12 mouse cellular contexts compared by ENCODE assay signal in the genomic region with DNA sequence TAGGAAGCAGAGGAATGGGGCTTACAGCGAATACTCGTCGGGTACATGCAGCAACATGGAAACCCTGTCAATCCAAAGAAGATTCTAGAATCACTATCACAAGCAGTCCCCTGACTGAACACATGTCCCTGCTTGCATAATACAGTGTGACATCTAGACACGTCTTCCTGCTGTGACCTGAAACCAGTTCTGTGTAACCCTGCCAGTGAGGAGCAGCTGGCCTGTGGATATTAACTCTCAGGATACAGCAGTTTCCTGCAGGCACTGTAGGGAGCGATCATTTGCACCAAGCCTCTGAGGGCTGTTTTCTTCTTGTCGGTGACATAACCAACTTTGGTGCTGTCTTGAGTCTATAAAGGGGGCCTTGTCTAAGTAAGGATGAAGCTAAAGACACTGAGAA. TPM values are rescaled to one million over a fixed set of nuclear protein-coding genes. Genes with fewer than 3 reads are reported as not detected.
A peak's percentile ranks its signal among the peaks of the same experiment; 100 is the strongest.
DNase-seq lines count a peak whose midpoint lies in the region; ATAC-seq and TF ChIP-seq lines count a peak whose summit lies in the region.
"Had no signal": no experiment of that assay in that cellular context is flagged by ENCODE, and none has a peak within 500 bp of the region (broad histone marks: within the 10 kb centered on the region; RNA-seq: fewer than 3 reads in every experiment).

No protein-coding gene starts in this region.

- no peaks in the 10 kb centered on the region for H3K27me3 ChIP-seq in heart, embryonic 14.5 days (ENCODE audit: control insufficient read depth, insufficient read depth, low read length)
- no peaks in the 10 kb centered on the region for H3K27me3 ChIP-seq in embryonic facial prominence, embryonic 15.5 days
- no peaks in the 10 kb centered on the region for H3K27me3 ChIP-seq in liver, postnatal 0 days (ENCODE audit: insufficient read depth, low read length)
- H3K27me3 ChIP-seq: limb, embryonic 12.5 days had no signal

- H3K36me3 ChIP-seq in heart, embryonic 14.5 days (ENCODE audit: control insufficient read depth, insufficient read depth, low read length) = no peaks in the 10 kb centered on the region
- H3K36me3 ChIP-seq in embryonic facial prominence, embryonic 15.5 days = no peaks in the 10 kb centered on the region
- H3K36me3 ChIP-seq in liver, postnatal 0 days (replicated peaks; ENCODE audit: insufficient read depth, low read length) = peaks cover 9% of the 10 kb centered on the region; the same call in 1 of the 2 replicates
- H3K36me3 ChIP-seq: limb, embryonic 12.5 days had no signal

- H3K27ac ChIP-seq in heart, embryonic 14.5 days (replicated peaks in 1 of 2; ENCODE audit: control insufficient read depth in 1 of 2, insufficient read depth in 1 of 2, low read depth in 2 of 2, low read length in 2 of 2) = peak overlapping the region; percentile 37 to 50; a peak in 1 of 4 replicates
- 0 out of 2 replicates have a peak overlapping the region, but pooled peaks have one; percentile 48 for H3K27ac ChIP-seq in embryonic facial prominence, embryonic 15.5 days (replicated peaks)
- peak overlapping the region; percentile 100 for H3K27ac ChIP-seq in liver, postnatal 0 days (ENCODE audit: low read depth)
- H3K27ac ChIP-seq: limb, embryonic 12.5 days had no signal

- peaks cover 31 to 41% of the 10 kb centered on the region in 2 experiments for H3K4me1 ChIP-seq in heart, embryonic 14.5 days (ENCODE audit: control insufficient read depth in 2 of 2, insufficient read depth in 2 of 2, low read length in 2 of 2)
- H3K4me1 ChIP-seq in embryonic facial prominence, embryonic 15.5 days = peaks cover 37% of the 10 kb centered on the region
- H3K4me1 ChIP-seq in liver, postnatal 0 days (ENCODE audit: insufficient read depth) = peaks cover 48% of the 10 kb centered on the region

- no peak for TF ChIP-seq CTCF in liver, postnatal 0 days (IDR thresholded peaks at IDR 0.05; ENCODE audit: low read depth)

- H3K4me2 ChIP-seq in heart, embryonic 14.5 days (ENCODE audit: low read length) = no peak overlapping the region
- no peak overlapping the region for H3K4me2 ChIP-seq in embryonic facial prominence, embryonic 15.5 days (replicated peaks)
- peak overlapping the region; percentile 84 for H3K4me2 ChIP-seq in liver, postnatal 0 days (ENCODE audit: low read depth, low read length)
- H3K4me2 ChIP-seq: limb, embryonic 12.5 days had no signal

- no peak for TF ChIP-seq EP300 in liver, postnatal 0 days (IDR thresholded peaks at IDR 0.05; ENCODE audit: low read depth)

- DNase-seq in heart, postnatal 4 days = no peak
- peak; percentile 37 for DNase-seq in lung, postnatal 36 days
- no peak for DNase-seq in lung, postnatal 25 days (ENCODE audit: low spot score)
- DNase-seq in liver, postnatal 0 days = no peak
- DNase-seq in c-Kit-positive CD71-positive TER-119-positive erythroid progenitor cells, embryonic 14.5 days (ENCODE audit: low spot score) = no peak

- 68% methylated on average over 6 of the region's 6 CpGs for WGBS in heart, embryonic 14.5 days
- WGBS in embryonic facial prominence, embryonic 15.5 days = 62% methylated on average over 6 of the region's 6 CpGs
- WGBS in liver, postnatal 0 days (ENCODE audit: insufficient replicate concordance) = 50% methylated on average over 6 of the region's 6 CpGs

- no peak overlapping the region for H3K9ac ChIP-seq in heart, embryonic 14.5 days (ENCODE audit: low read length)
- no peak overlapping the region for H3K9ac ChIP-seq in embryonic facial prominence, embryonic 15.5 days
- 0 out of 2 replicates have a peak overlapping the region, but pooled peaks have one; percentile 16 for H3K9ac ChIP-seq in liver, postnatal 0 days (replicated peaks)
- H3K9ac ChIP-seq: limb, embryonic 12.5 days had no signal

- no peaks in the 10 kb centered on the region for H3K9me3 ChIP-seq in heart, embryonic 14.5 days (ENCODE audit: control insufficient read depth, low read length)
- H3K9me3 ChIP-seq in embryonic facial prominence, embryonic 15.5 days (replicated peaks) = no peaks in the 10 kb centered on the region
- no peaks in the 10 kb centered on the region for H3K9me3 ChIP-seq in liver, postnatal 0 days (ENCODE audit: low read length)
- H3K9me3 ChIP-seq: limb, embryonic 12.5 days had no signal

- no peak overlapping the region for H3K4me3 ChIP-seq in heart, embryonic 14.5 days (ENCODE audit: control insufficient read depth in 1 of 2, insufficient read depth in 1 of 2, low read depth in 1 of 2, low read length in 2 of 2)
- H3K4me3 ChIP-seq in embryonic facial prominence, embryonic 15.5 days (replicated peaks) = no peak overlapping the region
- no peak overlapping the region for H3K4me3 ChIP-seq in liver, postnatal 0 days (ENCODE audit: low read depth, low read length)
- H3K4me3 ChIP-seq: limb, embryonic 12.5 days had no signal

- ATAC-seq in heart, embryonic 14.5 days (ENCODE audit: insufficient number of reproducible peaks, insufficient read depth, low FRiP score, low read depth) = no peak
- no peak for ATAC-seq in embryonic facial prominence, embryonic 15.5 days (ENCODE audit: insufficient number of reproducible peaks, low FRiP score, low TSS enrichment, low read depth)
- ATAC-seq in liver, postnatal 0 days = no peak

RNA-seq across cellular contexts. Expression of a gene that starts 4.4 kb away (rescaled TPM):
- polyA plus RNA-seq in heart, embryonic 14.5 days (2014; fragmentation: Nextera tagmentation; extraction: Ambion mirVana) = 18.2 and 18.9 TPM in 2 replicates
- total RNA-seq in heart, postnatal 4 days (2021) = 10 to 100 TPM; 16.9 to 20.1 TPM
- 49.1 and 68.9 TPM in 2 replicates for polyA plus RNA-seq in embryonic facial prominence, embryonic 15.5 days (2015; fragmentation: Nextera tagmentation; extraction: Ambion mirVana)
- polyA plus RNA-seq in liver, postnatal 0 days (2015; fragmentation: Nextera tagmentation; extraction: Ambion mirVana) = 361 and 363 TPM in 2 replicates

RNA-seq across cellular contexts. Expression of a gene that starts 4.9 kb away (rescaled TPM):
- 1.9 and 2.2 TPM in 2 replicates for polyA plus RNA-seq in heart, embryonic 14.5 days (2014; fragmentation: Nextera tagmentation; extraction: Ambion mirVana)
- 10 to 100 TPM; 21.9 to 24.9 TPM for total RNA-seq in heart, postnatal 4 days (2021)
- 2.8 and 4.1 TPM in 2 replicates for polyA plus RNA-seq in embryonic facial prominence, embryonic 15.5 days (2015; fragmentation: Nextera tagmentation; extraction: Ambion mirVana)
- polyA plus RNA-seq in liver, postnatal 0 days (2015; fragmentation: Nextera tagmentation; extraction: Ambion mirVana) = 4.3 and 7.0 TPM in 2 replicates

RNA-seq across cellular contexts. Expression of a gene that starts 5.6 kb away (rescaled TPM):
- polyA plus RNA-seq in heart, embryonic 14.5 days (2014; fragmentation: Nextera tagmentation; extraction: Ambion mirVana) = not detected in 2 replicates
- total RNA-seq in heart, postnatal 4 days (2021) = not detected
- polyA plus RNA-seq in embryonic facial prominence, embryonic 15.5 days (2015; fragmentation: Nextera tagmentation; extraction: Ambion mirVana) = 0.83 TPM in 1 of 2 replicates, not detected in the other
- not detected in 2 replicates for polyA plus RNA-seq in liver, postnatal 0 days (2015; fragmentation: Nextera tagmentation; extraction: Ambion mirVana)
- total RNA-seq: adrenal gland, postnatal 10 days; ES-E14 had no signal
- polyA plus RNA-seq: kidney, embryonic 14.5 days; limb, embryonic 12.5 days; small intestine, adult 2 months had no signal

RNA-seq across cellular contexts. Expression of a gene that starts 27.0 kb away (rescaled TPM):
- polyA plus RNA-seq in heart, embryonic 14.5 days (2014; fragmentation: Nextera tagmentation; extraction: Ambion mirVana) = 21.2 and 22.0 TPM in 2 replicates
- total RNA-seq in heart, postnatal 4 days (2021) = 10 to 100 TPM; 72.0 to 74.8 TPM
- polyA plus RNA-seq in embryonic facial prominence, embryonic 15.5 days (2015; fragmentation: Nextera tagmentation; extraction: Ambion mirVana) = 59.0 and 62.5 TPM in 2 replicates
- 6.0 and 6.1 TPM in 2 replicates for polyA plus RNA-seq in liver, postnatal 0 days (2015; fragmentation: Nextera tagmentation; extraction: Ambion mirVana)

Comparison
In these comparisons a context has a peak if more than half of its experiments do, and no peak if none do; other contexts are left out.
1. H3K27ac ChIP-seq: peak in every context shown above with its lines; median percentile 100 in liver, postnatal 0 days; 48 in embryonic facial prominence, embryonic 15.5 days; 44 in heart, embryonic 14.5 days.